Mouse (Mus musculus) C2C12 (cell line): ENCODE results near the gene Ift140.

Experiments used
- CEBPB ChIP-seq: IDR thresholded peaks from one replicate; pipeline ENCODE4 v1.6.1; 2011; ENCODE audit warnings: low read depth, mild to moderate bottlenecking, control low read depth, moderate library complexity
- CTCF ChIP-seq: IDR thresholded peaks from one replicate; pipeline ENCODE4 v1.5.1; 2011; ENCODE audit not compliant: control insufficient read depth, insufficient read depth, insufficient read length
- MAX ChIP-seq: IDR thresholded peaks from one replicate; pipeline ENCODE4 v1.6.1; 2011; ENCODE audit warnings: mild to moderate bottlenecking, control low read depth
- MYOD1 ChIP-seq: IDR thresholded peaks from one replicate; pipeline ENCODE4 v1.6.1; 2011; ENCODE audit warnings: low read depth; ENCODE audit not compliant: control insufficient read depth, insufficient read length
- MYOG ChIP-seq: IDR thresholded peaks from one replicate; pipeline ENCODE4 v1.6.1; 2011; ENCODE audit not compliant: control insufficient read depth, insufficient read length; ENCODE audit errors: extremely low read depth
- USF1 ChIP-seq: IDR thresholded peaks from one replicate; pipeline ENCODE4 v1.6.1; 2011; ENCODE audit warnings: low read depth, mild to moderate bottlenecking, control low read depth, moderate library complexity

- no peak for TF ChIP-seq CTCF
- TF ChIP-seq MAX, result no peak
- TF ChIP-seq USF1, result no peak
- no peak for TF ChIP-seq CEBPB
- no peak for TF ChIP-seq MYOG
- no peak for TF ChIP-seq MYOD1
These were observed 65.1 kb downstream of the Ift140 start for GRCm38 (mm10) chr17:25080960-25081381.
